Mouse (Mus musculus) forebrain, embryonic 11.5 days (tissue): ENCODE data around the gene Cyp11a1. TPM values are rescaled to one million over a fixed set of nuclear protein-coding genes. Genes with fewer than 3 reads are reported as not detected.

Experiments
- ATAC-seq: fragments of 200-750 bp; cut with Nextera tagmentation; replicated peaks from 2 replicates; pipeline ENCODE4 v1.8.0; 2017; ENCODE audit warnings: moderate TSS enrichment; ENCODE audit not compliant: low FRiP score
- DNase-seq: peaks from one replicate; pipeline ENCODE4 v3.0.0-alpha.2; 2017; ENCODE audit warnings: low spot score
- H3K27ac ChIP-seq: fragments of 300-500 bp; sonication (generic); 2 replicates; pipeline ENCODE4 v1.5.1; 2014; ENCODE audit warnings: low read depth, low read length
- H3K27me3 ChIP-seq: fragments of 300-500 bp; sonication (generic); 2 replicates; pipeline ENCODE4 v1.6.1; 2014; ENCODE audit warnings: mild to moderate bottlenecking, low read length, mixed read lengths; ENCODE audit not compliant: control insufficient read depth, insufficient read depth
- H3K36me3 ChIP-seq: fragments of 300-500 bp; sonication (generic); 2 replicates; pipeline ENCODE4 v1.6.1; 2014; ENCODE audit warnings: mild to moderate bottlenecking, low read length, moderate library complexity, mixed read lengths; ENCODE audit not compliant: control insufficient read depth, insufficient read depth
- H3K4me1 ChIP-seq: fragments of 300-500 bp; sonication (generic); replicated peaks from 2 replicates; pipeline ENCODE4 v1.6.1; 2014; ENCODE audit warnings: low read length, mixed read lengths; ENCODE audit not compliant: control insufficient read depth, insufficient read depth
- H3K4me2 ChIP-seq: fragments of 300-500 bp; sonication (generic); 2 replicates; pipeline ENCODE4 v1.6.1; 2014; ENCODE audit warnings: low read depth, mild to moderate bottlenecking, low read length, moderate library complexity, mixed read lengths; ENCODE audit not compliant: severe bottlenecking
- H3K4me3 ChIP-seq: fragments of 300-500 bp; sonication (generic); 2 replicates; pipeline ENCODE4 v1.5.1; 2014; ENCODE audit warnings: low read depth, low read length
- H3K9ac ChIP-seq: fragments of 300-500 bp; sonication (generic); 2 replicates; pipeline ENCODE4 v1.6.1; 2014; ENCODE audit warnings: low read length
- H3K9me3 ChIP-seq: fragments of 300-500 bp; sonication (generic); 2 replicates; pipeline ENCODE4 v1.6.1; 2016; ENCODE audit warnings: low read length, mixed read lengths; ENCODE audit not compliant: control insufficient read depth
- WGBS: fragments of 180-500 bp; shearing (Covaris S2); extraction: QIAGEN DNeasy Blood & Tissue Kit; methylation state at CpG from one replicate; pipeline ENCODE4 v1.1.7; 2014; 5-methylcytosine and 5-hydroxymethylcytosine counted together
- polyA plus RNA-seq: library from polyadenylated mRNA; unstranded; fragments of >200 nt; fragmentation: Nextera tagmentation; extraction: Ambion mirVana; gene quantifications from 2 replicates; pipeline ENCODE4 v1.2.1, GENCODE M21; 2014

The Cyp11a1 gene
- polyA plus RNA-seq = not detected in 2 replicates

DNA sequence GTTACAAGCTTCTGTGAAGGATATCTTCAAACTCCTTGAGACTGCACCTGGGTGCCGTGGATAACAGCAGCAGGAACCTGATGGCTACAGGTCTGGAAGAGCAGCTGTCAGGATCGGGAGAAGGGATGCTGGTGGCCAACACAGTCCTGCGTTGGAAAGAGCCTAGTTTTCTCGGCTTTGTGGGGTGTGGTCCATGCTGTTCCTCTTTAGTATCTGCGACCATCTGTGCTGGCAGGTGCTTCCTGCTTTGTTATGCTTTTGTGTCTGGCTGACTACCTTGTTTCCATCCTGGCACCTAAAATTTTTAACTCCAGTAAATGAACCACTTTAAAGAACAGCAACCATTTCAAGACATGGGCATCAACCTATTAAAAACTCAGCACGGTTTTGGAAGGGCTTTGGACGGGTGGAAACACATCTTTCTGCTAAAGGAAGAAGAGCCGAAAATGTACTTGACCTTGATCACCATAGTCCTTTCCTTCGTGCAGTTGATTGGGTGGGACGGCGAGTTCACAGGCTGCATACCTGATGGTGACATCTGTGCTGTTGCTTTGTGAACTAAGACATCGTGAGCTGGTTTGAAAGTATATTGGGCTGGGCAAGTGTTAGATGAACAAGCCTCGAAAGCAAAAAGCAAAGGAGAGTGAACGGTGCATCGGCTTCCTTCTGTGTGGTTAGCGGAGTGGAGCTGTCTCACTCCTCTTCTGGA lies at the start of gene Cyp11a1:
Cyp11a1 (plus strand) TSS at position 659 of the 709 bp plus-strand sequence.
- H3K4me3 ChIP-seq = no peak within 1 kb of the TSS
- no peaks in the 10 kb centered on the region for H3K36me3 ChIP-seq
- WGBS = 88% methylated on average over 16 of the region's 16 CpGs
- H3K9me3 ChIP-seq = no peaks in the 10 kb centered on the region
- H3K27ac ChIP-seq = no peak within 1 kb of the TSS
- DNase-seq (no peak), ATAC-seq (no peak)
- peaks cover 6% of the 10 kb centered on the region; the same call in 1 of the 2 replicates for H3K4me1 ChIP-seq
- no peak within 1 kb of the TSS for H3K9ac ChIP-seq
- no peak within 1 kb of the TSS for H3K4me2 ChIP-seq
- no peaks in the 10 kb centered on the region; the same call in 1 of the 2 replicates for H3K27me3 ChIP-seq

DNA sequence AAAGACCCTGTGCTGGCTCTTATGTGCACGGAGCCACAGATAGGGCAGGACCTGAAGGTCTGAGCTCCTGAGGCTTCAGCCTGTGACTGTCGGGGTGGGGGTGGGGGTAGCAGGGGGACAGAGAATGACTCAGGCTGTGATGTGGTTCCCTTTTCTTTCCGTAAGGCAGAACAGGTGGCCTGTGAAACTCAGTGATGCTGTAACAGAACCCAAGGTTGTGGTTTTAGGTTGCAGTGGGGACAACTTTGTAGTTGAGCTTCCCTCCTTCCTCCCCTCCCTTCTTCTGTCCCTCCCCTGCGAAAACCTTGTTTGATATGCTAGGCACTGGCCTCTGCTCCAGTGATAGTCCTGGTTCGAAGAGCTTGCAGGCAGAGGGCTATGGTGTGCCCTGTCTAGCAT lies 49.4 kb upstream of the Cyp11a1 start:
- no peak overlapping the region for H3K4me2 ChIP-seq
- no peak overlapping the region for H3K9ac ChIP-seq
- ATAC-seq (no peak), DNase-seq (no peak)
- H3K27me3 ChIP-seq = no peaks in the 10 kb centered on the region
- H3K9me3 ChIP-seq = no peaks in the 10 kb centered on the region
- no peaks in the 10 kb centered on the region for H3K4me1 ChIP-seq
- H3K27ac ChIP-seq = no peak overlapping the region
- WGBS = 82% methylated on average over 5 of the region's 5 CpGs
- no peaks in the 10 kb centered on the region for H3K36me3 ChIP-seq
- no peak overlapping the region for H3K4me3 ChIP-seq

DNA sequence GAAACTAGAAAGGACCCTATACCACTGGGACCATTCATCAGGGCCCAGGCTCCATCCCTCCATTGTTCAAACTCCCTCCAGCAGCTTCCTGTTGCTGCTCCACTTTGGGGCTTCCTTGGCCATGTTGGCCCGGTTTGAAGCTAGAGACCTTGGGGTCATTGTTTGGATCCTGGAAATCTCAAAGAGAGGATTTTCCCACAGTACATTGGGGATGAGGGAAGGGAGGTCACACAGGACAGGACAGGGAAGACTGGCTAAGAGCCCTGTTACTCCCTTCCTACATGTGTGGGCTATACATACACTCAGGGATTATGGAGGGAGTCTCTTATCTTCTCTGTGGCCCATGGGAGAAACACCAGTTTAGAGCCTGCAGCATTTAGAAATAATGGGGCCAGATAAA lies 47.6 kb upstream of the Cyp11a1 start:
- Histone ChIP-seq H3K9ac (no peak overlapping the region), H3K9me3 (no peaks in the 10 kb centered on the region), H3K4me3 (no peak overlapping the region), H3K4me1 (no peaks in the 10 kb centered on the region), H3K36me3 (no peaks in the 10 kb centered on the region), H3K27ac (no peak overlapping the region), H3K27me3 (no peaks in the 10 kb centered on the region), H3K4me2 (no peak overlapping the region)
- ATAC-seq (no peak), DNase-seq (no peak)
- WGBS = 88% methylated on average over 1 of the region's 1 CpGs

GRCm38 (mm10) chr9:57959399-57959798 lies 46.8 kb upstream of the Cyp11a1 start:
- no peak overlapping the region for H3K9ac ChIP-seq
- no peak for ATAC-seq
- no peaks in the 10 kb centered on the region for H3K27me3 ChIP-seq
- no peaks in the 10 kb centered on the region for H3K36me3 ChIP-seq
- DNase-seq = no peak
- H3K9me3 ChIP-seq = no peaks in the 10 kb centered on the region
- 82% methylated on average over 10 of the region's 10 CpGs for WGBS
- no peak overlapping the region for H3K27ac ChIP-seq
- no peak overlapping the region for H3K4me2 ChIP-seq
- H3K4me1 ChIP-seq = no peaks in the 10 kb centered on the region
- H3K4me3 ChIP-seq = no peak overlapping the region

DNA sequence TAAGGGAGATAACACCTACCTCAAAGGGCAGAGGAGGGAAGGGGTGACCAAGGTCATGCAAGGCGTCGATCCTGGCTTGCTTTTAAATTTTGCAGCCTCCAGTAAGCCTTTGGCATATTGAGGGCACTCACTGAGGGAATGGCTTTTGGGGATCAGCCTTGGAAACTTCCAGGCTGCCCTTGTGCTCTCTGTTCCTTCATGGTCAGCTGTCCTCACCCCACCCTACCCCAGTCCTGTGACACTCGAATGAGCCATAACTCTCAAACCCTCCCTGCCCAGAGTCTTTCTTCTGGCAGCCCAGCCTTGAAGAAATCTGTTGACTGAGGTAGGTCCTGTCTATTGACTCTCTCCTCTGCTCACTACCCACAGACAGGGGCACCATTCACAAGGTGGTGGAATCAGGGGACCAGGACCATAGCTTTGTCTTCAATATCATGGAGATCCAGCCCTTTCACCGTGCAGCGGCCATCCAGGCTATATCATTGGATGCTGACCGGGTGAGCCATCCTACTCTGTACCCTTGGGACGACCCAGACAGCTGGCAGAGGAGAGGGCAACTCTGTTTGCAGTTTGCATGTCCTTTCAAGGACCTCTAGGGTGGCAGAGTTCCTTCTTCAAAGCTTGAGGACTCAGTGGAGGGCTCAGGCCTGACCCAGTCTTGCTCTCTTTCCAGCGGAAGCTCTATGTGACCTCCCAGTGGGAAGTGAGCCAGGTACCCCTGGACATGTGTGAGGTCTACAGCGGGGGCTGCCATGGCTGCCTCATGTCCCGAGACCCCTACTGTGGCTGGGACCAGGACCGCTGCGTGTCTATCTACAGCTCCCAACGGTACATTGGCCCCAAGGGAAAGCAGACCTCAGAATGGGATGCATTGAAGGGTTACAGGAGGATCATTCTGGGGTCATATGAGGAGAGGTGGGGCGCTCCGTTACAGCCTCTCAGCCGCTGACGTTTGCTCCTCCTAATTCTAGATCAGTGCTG lies 46.0 kb upstream of the Cyp11a1 start:
- H3K27me3 ChIP-seq = no peaks in the 10 kb centered on the region
- no peak overlapping the region for H3K9ac ChIP-seq
- DNase-seq = no peak
- no peak overlapping the region for H3K4me3 ChIP-seq
- H3K9me3 ChIP-seq = no peaks in the 10 kb centered on the region
- 92% methylated on average over 17 of the region's 17 CpGs for WGBS
- no peaks in the 10 kb centered on the region for H3K36me3 ChIP-seq
- no peak overlapping the region for H3K27ac ChIP-seq
- no peaks in the 10 kb centered on the region for H3K4me1 ChIP-seq
- H3K4me2 ChIP-seq = no peak overlapping the region
- no peak for ATAC-seq

DNA sequence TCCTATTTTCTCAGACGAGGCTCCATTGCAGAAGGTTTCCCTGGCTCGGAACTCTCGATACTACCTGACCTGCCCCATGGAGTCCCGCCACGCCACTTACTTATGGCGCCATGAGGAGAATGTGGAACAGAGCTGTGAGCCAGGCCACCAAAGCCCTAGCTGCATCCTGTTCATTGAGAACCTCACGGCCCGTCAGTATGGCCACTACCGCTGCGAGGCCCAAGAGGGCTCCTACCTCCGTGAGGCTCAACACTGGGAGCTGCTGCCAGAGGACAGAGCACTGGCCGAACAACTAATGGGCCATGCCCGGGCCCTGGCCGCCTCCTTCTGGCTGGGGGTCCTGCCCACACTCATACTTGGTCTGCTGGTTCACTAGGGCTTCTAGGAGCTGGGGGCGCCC lies 45.0 kb upstream of the Cyp11a1 start:
- Histone ChIP-seq H3K4me3 (no peak overlapping the region), H3K4me2 (no peak overlapping the region), H3K27me3 (no peaks in the 10 kb centered on the region), H3K27ac (no peak overlapping the region), H3K36me3 (no peaks in the 10 kb centered on the region), H3K9ac (no peak overlapping the region), H3K4me1 (no peaks in the 10 kb centered on the region), H3K9me3 (no peaks in the 10 kb centered on the region)
- 87% methylated on average over 15 of the region's 15 CpGs for WGBS
- no peak for DNase-seq
- no peak for ATAC-seq

DNA sequence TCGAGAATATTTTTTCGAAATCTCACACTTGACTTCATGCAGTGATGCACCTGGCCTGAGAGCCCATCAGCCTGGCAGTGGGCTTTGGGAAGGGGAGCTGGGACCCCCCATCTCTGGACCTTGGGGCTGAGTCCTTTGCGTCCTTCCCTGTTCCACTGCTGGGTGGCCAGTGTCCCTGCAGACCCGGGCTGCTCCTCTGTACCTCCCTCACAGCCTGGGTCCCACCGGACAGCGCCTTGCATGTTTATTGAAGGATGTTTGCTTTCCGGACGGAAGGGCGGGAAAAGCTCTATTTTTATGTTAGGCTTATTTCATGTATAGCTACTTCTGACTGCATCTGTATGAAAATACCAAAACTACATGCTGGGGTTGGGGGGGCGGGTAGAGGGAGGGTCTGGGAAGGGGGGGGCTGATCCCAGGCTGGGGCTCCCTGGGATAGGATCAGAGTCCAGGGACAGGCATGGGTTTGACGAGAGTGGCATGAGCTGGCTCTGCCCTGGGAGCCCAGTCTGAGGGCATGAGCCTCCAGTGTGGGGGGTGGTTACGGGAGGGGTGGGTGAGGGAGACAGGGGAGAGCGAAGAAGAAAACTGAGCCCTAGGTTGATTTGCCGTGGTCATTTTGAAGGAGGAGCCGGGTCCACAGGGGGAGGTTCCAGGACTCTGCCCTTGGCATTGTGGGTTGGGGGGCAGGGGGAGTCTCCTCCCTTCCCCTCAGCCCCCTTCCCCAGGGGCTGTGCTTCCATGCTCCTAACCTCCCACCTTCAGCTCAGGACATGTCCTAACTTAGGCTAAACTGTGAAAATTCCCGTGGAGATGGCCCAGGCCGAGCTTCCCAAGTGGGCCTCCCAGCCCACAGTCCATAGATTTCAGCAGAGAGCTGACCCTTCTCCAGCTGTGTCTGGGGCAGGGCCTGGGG lies 44.1 kb upstream of the Cyp11a1 start:
- no peak for ATAC-seq
- Histone ChIP-seq H3K27me3 (no peaks in the 10 kb centered on the region), H3K9me3 (no peaks in the 10 kb centered on the region), H3K4me3 (no peak overlapping the region), H3K9ac (no peak overlapping the region), H3K36me3 (no peaks in the 10 kb centered on the region), H3K4me2 (no peak overlapping the region), H3K27ac (no peak overlapping the region), H3K4me1 (no peaks in the 10 kb centered on the region)
- DNase-seq = no peak
- 72% methylated on average over 17 of the region's 17 CpGs for WGBS
